Mouse (Mus musculus) CH12.LX (cell line): Measurements from ENCODE around the gene Zbtb11.

Experiments used
- CTCF ChIP-seq, 2 experiments: IDR thresholded peaks in 1 of 2; conservative IDR thresholded peaks in 1 of 2; 2 replicates each; pipeline ENCODE4 v1.5.1; 2011 to 2012; ENCODE audit warnings: low read depth in 2 of 2, low read length in 2 of 2, improper control_type of control experiment in 1 of 2, inconsistent platforms in 1 of 2, mild to moderate bottlenecking in 1 of 2, moderate library complexity in 1 of 2
- EP300 ChIP-seq: IDR thresholded peaks from 2 replicates; pipeline ENCODE4 v1.6.1; 2011; ENCODE audit warnings: low read length, improper control_type of control experiment
- MAZ ChIP-seq: IDR thresholded peaks from 2 replicates; pipeline ENCODE4 v1.6.1; 2012; ENCODE audit warnings: low read depth, mild to moderate bottlenecking, inconsistent platforms, low read length, improper control_type of control experiment, moderate library complexity
- MXI1 ChIP-seq: IDR thresholded peaks from 2 replicates; pipeline ENCODE4 v1.6.1; 2011; ENCODE audit warnings: mild to moderate bottlenecking, low read depth, low read length, improper control_type of control experiment
- POLR2A ChIP-seq: IDR thresholded peaks from 2 replicates; pipeline ENCODE4 v1.6.1; 2011; ENCODE audit warnings: low read depth, mild to moderate bottlenecking, improper control_type of control experiment, low read length
- POLR2AphosphoS2 ChIP-seq: IDR thresholded peaks from 2 replicates; pipeline ENCODE4 v1.6.1; 2011; ENCODE audit warnings: low read depth, low read length, improper control_type of control experiment
- RAD21 ChIP-seq: IDR thresholded peaks from 2 replicates; pipeline ENCODE4 v1.6.1; 2011; ENCODE audit warnings: low read depth, mild to moderate bottlenecking, low read length, improper control_type of control experiment, moderate library complexity
- RCOR1 ChIP-seq: conservative IDR thresholded peaks from 2 replicates; pipeline ENCODE4 v1.6.1; 2012; ENCODE audit warnings: low read depth, mild to moderate bottlenecking, inconsistent platforms, low read length, improper control_type of control experiment
- TCF12 ChIP-seq: IDR thresholded peaks from 2 replicates; pipeline ENCODE4 v1.6.1; 2014; ENCODE audit warnings: low read depth, mild to moderate bottlenecking, inconsistent platforms, low read length, improper control_type of control experiment

- TF ChIP-seq RCOR1 = no peak
- no peak for TF ChIP-seq TCF12
- TF ChIP-seq EP300 = no peak
- TF ChIP-seq RAD21 = peak; percentile 10
- TF ChIP-seq POLR2A = no peak
- no peak for TF ChIP-seq POLR2AphosphoS2
- TF ChIP-seq MAZ = no peak
- no peak for TF ChIP-seq MXI1
- peak in 1 of 2 experiments; percentile 38; a peak in 1 of 4 replicates for TF ChIP-seq CTCF (conservative IDR thresholded peaks at IDR 0.05 in 1 of 2, IDR thresholded peaks at IDR 0.05 in 1 of 2; ENCODE audit: low read depth in 2 of 2, low read length in 2 of 2)
Measured at GRCm38 (mm10) chr16:55940781-55941180, 32.9 kb upstream of the Zbtb11 start.
